Mouse (Mus musculus) neural tube, embryonic 14.5 days (tissue): ENCODE measurements around the gene Rufy2. TPM values are rescaled to one million over a fixed set of nuclear protein-coding genes. Genes with fewer than 3 reads are reported as not detected.

Experiments used
- ATAC-seq: fragments of 200-750 bp; cut with Nextera tagmentation; 2 replicates; pipeline ENCODE4 v1.8.0; 2017; ENCODE audit warnings: low read depth, mild to moderate bottlenecking, moderate TSS enrichment, moderate library complexity
- H3K27ac ChIP-seq: fragments of 300-500 bp; sonication (generic); 2 replicates; pipeline ENCODE4 v1.5.1; 2014; ENCODE audit warnings: low read depth, mild to moderate bottlenecking, control low read depth, low read length, moderate library complexity, mixed read lengths
- H3K27me3 ChIP-seq: fragments of 300-500 bp; sonication (generic); 2 replicates; pipeline ENCODE4 v1.6.1; 2014; ENCODE audit warnings: low read length; ENCODE audit not compliant: control insufficient read depth, insufficient read depth
- H3K36me3 ChIP-seq: fragments of 300-500 bp; sonication (generic); 2 replicates; pipeline ENCODE4 v1.6.1; 2014; ENCODE audit warnings: low read length, mixed read lengths; ENCODE audit not compliant: control insufficient read depth, insufficient read depth
- H3K4me1 ChIP-seq: fragments of 300-500 bp; sonication (generic); 2 replicates; pipeline ENCODE4 v1.6.1; 2014; ENCODE audit warnings: low read length; ENCODE audit not compliant: control insufficient read depth, insufficient read depth
- H3K4me2 ChIP-seq: fragments of 300-500 bp; sonication (generic); 2 replicates; pipeline ENCODE4 v1.6.1; 2014; ENCODE audit warnings: mild to moderate bottlenecking, low read depth, low read length, control low read depth
- H3K4me3 ChIP-seq: fragments of 300-500 bp; sonication (generic); 2 replicates; pipeline ENCODE4 v1.5.1; 2014; ENCODE audit warnings: low read depth, low read length, control low read depth, mixed read lengths
- H3K9ac ChIP-seq: fragments of 300-500 bp; sonication (generic); replicated peaks from 2 replicates; pipeline ENCODE4 v1.6.1; 2014; ENCODE audit warnings: low read depth, mild to moderate bottlenecking, control low read depth, low read length, mixed read lengths
- H3K9me3 ChIP-seq: fragments of 300-500 bp; sonication (generic); 2 replicates; pipeline ENCODE4 v1.6.1; 2016; ENCODE audit warnings: low read length; ENCODE audit not compliant: control insufficient read depth
- WGBS: fragments of 180-500 bp; shearing (Covaris S2); extraction: QIAGEN DNeasy Blood & Tissue Kit; methylation state at CpG from one replicate; pipeline ENCODE4 v1.1.7; 2014; 5-methylcytosine and 5-hydroxymethylcytosine counted together
- polyA plus RNA-seq: library from polyadenylated mRNA; unstranded; fragments of >200 nt; fragmentation: Nextera tagmentation; extraction: Ambion mirVana; gene quantifications from 2 replicates; pipeline ENCODE4 v1.2.1, GENCODE M21; 2014

The Rufy2 gene
- polyA plus RNA-seq, 1 experiment from 2014 or later: 73.0 TPM

DNA sequence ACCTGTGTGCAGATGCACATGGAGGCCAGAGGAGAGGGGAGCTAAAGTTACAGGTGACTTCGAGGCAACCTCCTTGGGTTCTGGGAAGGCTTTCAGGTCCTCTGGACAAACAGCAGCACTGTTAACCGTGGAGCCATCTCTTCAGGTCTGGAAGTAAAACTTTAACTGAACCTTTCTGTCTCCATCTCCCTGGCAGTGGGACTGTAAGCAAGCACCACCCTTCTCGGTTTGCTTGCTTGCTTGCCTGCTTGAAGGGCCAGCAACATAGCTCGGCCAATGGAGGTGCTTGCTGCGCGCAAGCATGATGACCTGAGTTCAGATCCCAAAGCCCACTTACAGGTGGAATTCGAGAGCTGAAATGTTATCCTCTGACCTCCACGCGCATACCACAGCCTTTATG is 84.5 kb downstream of the Rufy2 start:
- no peaks in the 10 kb centered on the region for H3K9me3 ChIP-seq
- WGBS: 88% methylated on average over 9 of the region's 9 CpGs
- no peak for ATAC-seq

DNA sequence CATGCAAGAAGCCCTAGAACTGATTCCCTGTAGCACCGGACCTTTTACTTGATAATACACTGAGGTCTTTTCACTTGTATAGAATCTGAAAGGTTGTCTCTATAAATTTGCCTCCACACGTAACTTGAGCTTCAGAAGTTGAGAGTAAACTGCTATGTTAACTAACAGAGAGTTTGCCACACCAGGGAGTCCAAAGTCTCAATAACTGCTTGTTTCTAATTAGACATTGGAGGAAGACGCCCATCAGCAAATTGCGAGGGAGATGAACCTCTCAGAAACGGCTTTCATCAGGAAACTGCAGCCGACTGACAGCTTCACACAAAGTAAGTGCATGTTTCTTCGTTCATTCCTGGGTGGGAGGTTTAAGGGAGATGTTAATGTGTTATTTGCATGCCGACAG is 85.5 kb downstream of the Rufy2 start:
- Histone ChIP-seq H3K36me3 (no peaks in the 10 kb centered on the region), H3K4me3 (no peak overlapping the region), H3K27ac (no peak overlapping the region), H3K9ac (no peak overlapping the region), H3K27me3 (no peaks in the 10 kb centered on the region), H3K4me1 (no peaks in the 10 kb centered on the region), H3K4me2 (no peak overlapping the region), H3K9me3 (no peaks in the 10 kb centered on the region)
- WGBS: 56% methylated on average over 8 of the region's 8 CpGs
- ATAC-seq: no peak

More for the DNA sequence above, 84.5 kb downstream of the Rufy2 start:
- Histone ChIP-seq H3K4me2 (no peak overlapping the region), H3K27me3 (no peaks in the 10 kb centered on the region), H3K27ac (no peak overlapping the region), H3K4me3 (no peak overlapping the region), H3K36me3 (no peaks in the 10 kb centered on the region), H3K9ac (no peak overlapping the region), H3K4me1 (no peaks in the 10 kb centered on the region)

GRCm38 (mm10) chr10:63065988-63066387 is 86.0 kb downstream of the Rufy2 start:
- Histone ChIP-seq H3K9me3 (no peaks in the 10 kb centered on the region), H3K36me3 (no peaks in the 10 kb centered on the region), H3K4me3 (no peak overlapping the region), H3K4me2 (no peak overlapping the region), H3K4me1 (no peaks in the 10 kb centered on the region), H3K9ac (no peak overlapping the region), H3K27me3 (no peaks in the 10 kb centered on the region), H3K27ac (no peak overlapping the region)
- ATAC-seq: peak; percentile 90
- 5% methylated on average over 5 of the region's 5 CpGs for WGBS

Other genes with a start within 250 kb of the Rufy2 start
- 110 TPM in 2 replicates for gene Ccar1, start 187.9 kb upstream of the Rufy2 start, polyA plus RNA-seq
- gene Tet1, start 71.2 kb upstream of the Rufy2 start, polyA plus RNA-seq: 47.9 and 52.2 TPM in 2 replicates
- gene Slc25a16, start 59.6 kb upstream of the Rufy2 start, polyA plus RNA-seq: 18.3 and 19.3 TPM in 2 replicates
- gene Dna2, start 33.2 kb upstream of the Rufy2 start, polyA plus RNA-seq: 4.8 and 5.1 TPM in 2 replicates
- 95.6 and 112 TPM in 2 replicates for gene Hnrnph3, start 44.0 kb downstream of the Rufy2 start, polyA plus RNA-seq
- gene Pbld2, start 44.1 kb downstream of the Rufy2 start, polyA plus RNA-seq: 0.70 and 0.73 TPM in 2 replicates
- gene Pbld1, start 79.9 kb downstream of the Rufy2 start, polyA plus RNA-seq: 0.46 and 0.83 TPM in 2 replicates
- gene Atoh7, start 119.4 kb downstream of the Rufy2 start, polyA plus RNA-seq: 2.6 and 2.8 TPM in 2 replicates
- gene Mypn, start 223.7 kb downstream of the Rufy2 start, polyA plus RNA-seq: 0.71 and 1.1 TPM in 2 replicates